Mouse (Mus musculus) mature B cell (primary cell): ENCODE results near the gene Srprb.

Experiments
- in situ Hi-C: fragments of 300-500 bp; cut with MboI; formaldehyde crosslinking; loops from 2 replicates; pipeline ENCODE4 v1.14.3; 2019

The Srprb gene

GRCm38 (mm10) chr9:103146703-103147102 lies 55.2 kb downstream of the Srprb start:
- in situ Hi-C loops, result no loop called here

GRCm38 (mm10) chr9:103146257-103146656 lies 55.7 kb downstream of the Srprb start:
- in situ Hi-C loops, result no loop called here

GRCm38 (mm10) chr9:103145351-103145750 lies 56.6 kb downstream of the Srprb start:
- in situ Hi-C loops, result no loop called here

GRCm38 (mm10) chr9:103143881-103144280 lies 58.1 kb downstream of the Srprb start:
- in situ Hi-C loops, result no loop called here

- in situ Hi-C loops, result no loop called here
These were observed 60.7 kb downstream of the Srprb start for GRCm38 (mm10) chr9:103141266-103141665.

- in situ Hi-C loops, result no loop called here
These were observed 61.6 kb downstream of the Srprb start for GRCm38 (mm10) chr9:103140384-103140783.

GRCm38 (mm10) chr9:103139481-103139880 lies 62.5 kb downstream of the Srprb start:
- in situ Hi-C loops, result no loop called here
